Mouse (Mus musculus) lung, postnatal 10 days (tissue): ENCODE measurements around the gene Arid3a.

Experiments used
- DNase-seq: peaks from one replicate; pipeline ENCODE4 v3.0.0; 2021

Arid3a gene

GRCm38 (mm10) chr10:79909092-79909922 lies 17.5 kb upstream of the Arid3a start:
- no peak for DNase-seq

- no peak for DNase-seq
Observed at GRCm38 (mm10) chr10:79910556-79910955, 16.3 kb upstream of the Arid3a start, which contains the start of gene Gm26602. TSS of gene Gm26602 (plus strand) at chr10:79910856.

- DNase-seq = no peak
Observed at GRCm38 (mm10) chr10:79912412-79912811, 14.4 kb upstream of the Arid3a start.

GRCm38 (mm10) chr10:79914131-79914947 lies 12.5 kb upstream of the Arid3a start:
- no peak for DNase-seq

GRCm38 (mm10) chr10:79914948-79915596 lies 11.8 kb upstream of the Arid3a start:
- DNase-seq = no peak

GRCm38 (mm10) chr10:79916081-79916480 lies 10.8 kb upstream of the Arid3a start:
- DNase-seq = no peak

- DNase-seq = peak; percentile 94
Observed at GRCm38 (mm10) chr10:79916808-79917531, 9.9 kb upstream of the Arid3a start, which contains the start of gene Kiss1r. TSS of gene Kiss1r (plus strand) at chr10:79916971.

- no peak for DNase-seq
Observed at GRCm38 (mm10) chr10:79917532-79918100, 9.2 kb upstream of the Arid3a start.

- peak; percentile 71 for DNase-seq
Observed at GRCm38 (mm10) chr10:79918231-79919078, 8.4 kb upstream of the Arid3a start.

- peak; percentile 57 for DNase-seq
Observed at GRCm38 (mm10) chr10:79919251-79919849, 7.5 kb upstream of the Arid3a start.

- no peak for DNase-seq
Observed at GRCm38 (mm10) chr10:79920056-79920890, 6.6 kb upstream of the Arid3a start.

GRCm38 (mm10) chr10:79920958-79921535 lies 5.8 kb upstream of the Arid3a start, which contains the start of gene R3hdm4:
TSS of gene R3hdm4 (minus strand) at chr10:79921208.
- no peak for DNase-seq

GRCm38 (mm10) chr10:79921572-79921971 lies 5.3 kb upstream of the Arid3a start:
- no peak for DNase-seq

GRCm38 (mm10) chr10:79924998-79925784 lies 1.7 kb upstream of the Arid3a start:
- peak; percentile 90 for DNase-seq

GRCm38 (mm10) chr10:79925785-79926490 lies 905 bp upstream of the Arid3a start:
- no peak for DNase-seq

- peak; percentile 76 for DNase-seq
Observed at GRCm38 (mm10) chr10:79927324-79928029, 634 bp downstream of the Arid3a start.
